Mouse (Mus musculus) brown adipose tissue, adult 24 weeks (tissue): ENCODE results near the gene Pkp1. TPM values are rescaled to one million over a fixed set of nuclear protein-coding genes. Genes with fewer than 3 reads are reported as not detected.

ENCODE experiments used
- H3K27ac ChIP-seq: fragments of 200-500 bp; replicated peaks from 2 replicates; pipeline ENCODE4 v1.5.1; 2012; ENCODE audit warnings: low read depth, mild to moderate bottlenecking, low read length
- H3K4me1 ChIP-seq: fragments of 200-500 bp; 2 replicates; pipeline ENCODE4 v1.6.1; 2012; ENCODE audit warnings: low read length, mixed read lengths; ENCODE audit not compliant: control insufficient read depth, insufficient read depth, insufficient read length
- H3K4me3 ChIP-seq: fragments of 200-500 bp; 2 replicates; pipeline ENCODE4 v1.5.1; 2012; ENCODE audit warnings: low read depth, mild to moderate bottlenecking, low read length, moderate library complexity; ENCODE audit not compliant: insufficient read depth
- polyA plus RNA-seq: library from polyadenylated mRNA; stranded (reverse); fragments of >200 nt; gene quantifications from 2 replicates; pipeline ENCODE4 v1.2.4, GENCODE M21; 2012; ENCODE audit not compliant: missing spikeins, insufficient read depth, insufficient read length

Gene Pkp1
- polyA plus RNA-seq, 1 experiment = not detected

DNA sequence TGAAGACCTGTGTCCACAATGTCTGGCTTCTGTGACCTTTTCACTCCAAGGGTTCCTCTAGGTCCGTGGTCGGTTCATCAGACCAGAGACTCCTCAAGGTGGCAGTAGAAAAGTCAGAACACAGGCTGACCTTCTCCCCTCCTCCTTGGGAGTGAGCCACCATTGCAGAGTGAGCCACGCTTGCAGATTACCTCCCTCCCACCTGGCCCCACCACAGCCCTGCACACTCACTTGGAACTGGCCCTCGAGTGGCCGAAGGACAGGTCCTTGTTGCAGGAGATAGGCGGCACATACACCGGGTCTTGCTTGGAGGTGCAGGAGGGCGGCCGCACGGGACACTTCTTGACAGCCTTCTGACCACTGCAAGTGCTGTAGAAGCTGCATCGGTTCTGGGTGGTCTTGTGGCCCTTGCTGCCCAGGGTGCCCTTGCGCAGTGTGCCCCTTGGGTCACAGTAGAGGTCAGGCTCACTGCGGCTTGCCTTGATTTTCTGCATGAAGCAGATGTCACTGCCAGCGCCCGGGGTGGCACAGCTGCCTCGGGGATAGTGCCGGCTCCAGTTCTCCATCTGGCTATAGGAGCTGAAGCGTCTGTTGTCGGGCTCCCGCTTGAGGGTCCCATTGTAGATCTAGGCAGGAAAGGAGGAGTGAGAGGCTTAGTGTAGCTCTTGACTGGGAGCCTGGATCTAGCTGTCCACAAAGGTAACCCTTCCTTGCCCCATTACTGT is 29.4 kb downstream of the Pkp1 start:
- H3K27ac ChIP-seq = no peak overlapping the region

DNA sequence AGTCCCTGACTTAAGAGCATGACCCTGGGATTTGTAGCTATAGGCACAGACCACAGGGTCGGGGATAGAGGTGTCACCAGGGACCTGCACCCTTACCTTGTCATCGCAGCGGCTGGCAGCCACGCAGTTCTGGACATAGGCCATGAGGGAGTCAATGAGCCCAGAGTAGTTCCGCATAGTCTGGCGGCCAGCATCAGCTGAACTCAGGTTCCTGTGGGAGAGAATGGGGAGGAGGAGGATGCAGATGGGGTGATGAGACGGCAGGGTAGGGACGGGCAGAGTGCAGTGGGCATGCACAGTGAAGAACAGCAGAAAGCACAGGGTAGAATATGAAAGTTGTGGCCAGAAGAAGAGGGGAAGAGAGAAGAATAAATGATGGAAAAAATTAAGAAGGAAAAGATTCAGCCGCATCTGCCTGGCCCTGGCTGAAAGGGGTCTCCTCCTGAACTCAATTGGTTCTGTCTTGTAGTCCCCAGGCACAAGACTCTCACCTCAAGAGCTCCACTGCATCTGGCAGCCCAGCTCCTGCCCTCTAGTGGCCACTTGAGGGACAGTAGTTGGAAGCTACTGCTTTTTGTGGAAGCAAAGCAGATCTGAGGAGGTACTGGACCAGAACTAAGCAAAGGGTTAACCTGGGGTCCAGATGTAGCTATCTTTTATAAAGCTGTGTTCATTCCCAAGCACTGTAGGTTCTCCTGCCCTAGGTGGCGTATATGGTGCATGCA is 36.5 kb downstream of the Pkp1 start:
- Histone ChIP-seq H3K4me1 (no peaks in the 10 kb centered on the region), H3K4me3 (no peak overlapping the region), H3K27ac (no peak overlapping the region)

More for the DNA sequence above, 29.4 kb downstream of the Pkp1 start:
- Histone ChIP-seq H3K4me3 (no peak overlapping the region), H3K4me1 (no peaks in the 10 kb centered on the region)

DNA sequence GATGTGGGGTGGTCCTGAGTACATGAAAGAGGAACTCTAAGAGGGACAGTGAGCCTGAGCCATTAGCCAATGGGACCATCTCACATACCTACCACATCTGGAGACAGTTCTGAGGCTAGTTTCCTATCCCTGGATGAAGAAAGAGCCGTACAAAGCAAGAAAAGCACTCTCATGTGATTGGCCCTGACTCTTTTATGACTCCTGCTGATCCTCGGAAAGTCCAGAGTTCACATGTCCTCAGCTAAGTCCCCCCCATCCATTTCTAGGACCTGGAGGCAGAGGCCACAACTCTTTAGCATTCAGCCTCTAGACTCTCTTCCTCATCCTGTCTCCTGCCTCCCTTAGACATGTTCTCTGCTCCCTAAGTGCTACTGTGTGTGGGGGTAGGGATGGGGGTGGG is 41.8 kb downstream of the Pkp1 start:
- Histone ChIP-seq H3K4me1 (no peaks in the 10 kb centered on the region), H3K4me3 (no peak overlapping the region), H3K27ac (no peak overlapping the region)

DNA sequence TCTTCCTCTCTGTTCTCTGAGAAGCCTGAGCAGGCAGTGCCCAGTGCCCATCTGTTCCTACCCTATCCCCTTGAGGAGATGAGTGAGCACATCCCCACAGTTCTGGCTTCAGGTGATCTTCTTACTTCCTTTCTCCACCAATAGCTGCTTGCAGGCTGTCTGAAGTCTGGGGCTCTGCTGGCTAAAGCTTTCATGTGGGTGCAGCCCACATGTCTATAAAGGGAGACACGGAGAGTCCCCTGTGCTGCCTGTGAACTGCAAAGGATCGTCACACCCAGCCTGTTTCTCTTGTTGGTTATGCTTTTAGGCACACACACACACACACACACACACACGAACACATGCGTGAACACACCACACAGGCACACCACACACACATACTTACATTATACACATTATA is 46.0 kb downstream of the Pkp1 start:
- H3K4me1 ChIP-seq = no peaks in the 10 kb centered on the region
- no peak overlapping the region for H3K4me3 ChIP-seq
- no peak overlapping the region for H3K27ac ChIP-seq

GRCm38 (mm10) chr1:135868570-135868969 is 50.4 kb downstream of the Pkp1 start:
- Histone ChIP-seq H3K27ac (no peak overlapping the region), H3K4me1 (no peaks in the 10 kb centered on the region), H3K4me3 (no peak overlapping the region)

- Histone ChIP-seq H3K27ac (no peak overlapping the region), H3K4me1 (no peaks in the 10 kb centered on the region), H3K4me3 (no peak overlapping the region)
Observed at GRCm38 (mm10) chr1:135865518-135866194, 53.4 kb downstream of the Pkp1 start.

GRCm38 (mm10) chr1:135864830-135865229 is 54.2 kb downstream of the Pkp1 start:
- no peak overlapping the region for H3K27ac ChIP-seq
- H3K4me1 ChIP-seq = no peaks in the 10 kb centered on the region

GRCm38 (mm10) chr1:135863786-135864335 is 55.1 kb downstream of the Pkp1 start:
- no peak overlapping the region for H3K27ac ChIP-seq
- H3K4me3 ChIP-seq = no peak overlapping the region

More at GRCm38 (mm10) chr1:135864830-135865229, 54.2 kb downstream of the Pkp1 start:
- H3K4me3 ChIP-seq = no peak overlapping the region

DNA sequence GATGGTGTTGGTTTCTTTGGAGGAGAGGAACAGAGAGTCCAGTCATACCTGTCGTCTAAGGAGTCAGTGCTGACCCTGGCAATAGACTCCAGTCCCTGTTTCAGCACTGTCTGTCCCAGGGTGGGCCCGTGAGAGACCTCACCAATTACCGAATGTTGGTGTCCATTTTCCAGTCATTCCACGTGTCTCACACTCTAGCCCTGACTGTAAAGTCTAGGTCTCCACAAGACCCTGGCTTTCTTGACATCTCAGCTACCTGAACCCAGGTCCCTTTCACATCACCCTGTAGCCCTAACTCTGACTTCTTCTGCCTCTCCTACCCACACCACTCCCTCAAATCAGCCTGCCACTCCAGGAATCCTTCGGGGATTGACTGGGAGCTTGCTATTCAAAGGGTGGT is 56.4 kb downstream of the Pkp1 start:
- H3K27ac ChIP-seq = no peak overlapping the region
- H3K4me3 ChIP-seq = no peak overlapping the region

More at GRCm38 (mm10) chr1:135863786-135864335, 55.1 kb downstream of the Pkp1 start:
- H3K4me1 ChIP-seq = no peaks in the 10 kb centered on the region

GRCm38 (mm10) chr1:135861980-135862552 is 56.9 kb downstream of the Pkp1 start:
- Histone ChIP-seq H3K27ac (no peak overlapping the region), H3K4me1 (no peaks in the 10 kb centered on the region), H3K4me3 (no peak overlapping the region)

More for the DNA sequence above, 56.4 kb downstream of the Pkp1 start:
- H3K4me1 ChIP-seq = no peaks in the 10 kb centered on the region

DNA sequence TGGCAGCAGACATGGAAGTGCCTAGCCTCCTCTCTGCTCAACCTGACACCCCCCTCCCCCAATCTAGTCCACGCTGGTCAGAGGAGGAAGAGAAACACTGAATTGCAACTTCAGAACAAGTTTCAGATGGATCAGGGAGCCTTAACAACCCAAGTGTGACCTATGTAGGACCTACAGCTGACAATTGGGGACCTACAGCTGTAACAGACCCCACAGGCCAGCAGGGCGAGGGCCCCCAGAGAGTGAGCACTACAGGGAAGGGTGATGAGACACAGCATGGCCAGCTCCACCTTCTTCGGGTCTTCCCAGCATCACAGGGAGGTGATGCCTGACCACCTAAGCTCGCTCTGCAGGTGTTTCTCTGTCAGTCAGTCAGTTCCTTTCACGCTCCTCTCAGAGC is 57.9 kb downstream of the Pkp1 start:
- Histone ChIP-seq H3K27ac (no peak overlapping the region), H3K4me1 (no peaks in the 10 kb centered on the region), H3K4me3 (no peak overlapping the region)

DNA sequence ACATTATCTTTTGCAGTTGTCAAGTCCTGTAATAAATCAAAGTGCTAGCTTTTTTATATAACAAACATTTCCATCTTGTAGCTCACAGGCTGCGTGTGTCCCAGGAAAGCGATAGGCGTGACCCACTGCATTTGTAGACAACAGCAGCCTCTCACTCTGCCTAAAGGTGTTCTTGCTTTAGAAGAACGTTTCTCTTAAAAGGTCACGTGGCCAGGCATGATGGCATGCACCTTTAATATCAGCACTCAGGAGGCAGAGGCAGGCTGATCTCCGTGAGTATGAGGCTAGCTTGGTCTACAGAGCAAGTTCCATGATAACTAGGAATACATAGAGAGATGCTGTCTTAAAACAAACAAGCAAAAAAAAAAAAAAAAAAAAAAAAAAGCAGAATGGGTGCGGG is 60.5 kb downstream of the Pkp1 start:
- H3K4me1 ChIP-seq = no peaks in the 10 kb centered on the region
- H3K4me3 ChIP-seq = no peak overlapping the region
- H3K27ac ChIP-seq = no peak overlapping the region

DNA sequence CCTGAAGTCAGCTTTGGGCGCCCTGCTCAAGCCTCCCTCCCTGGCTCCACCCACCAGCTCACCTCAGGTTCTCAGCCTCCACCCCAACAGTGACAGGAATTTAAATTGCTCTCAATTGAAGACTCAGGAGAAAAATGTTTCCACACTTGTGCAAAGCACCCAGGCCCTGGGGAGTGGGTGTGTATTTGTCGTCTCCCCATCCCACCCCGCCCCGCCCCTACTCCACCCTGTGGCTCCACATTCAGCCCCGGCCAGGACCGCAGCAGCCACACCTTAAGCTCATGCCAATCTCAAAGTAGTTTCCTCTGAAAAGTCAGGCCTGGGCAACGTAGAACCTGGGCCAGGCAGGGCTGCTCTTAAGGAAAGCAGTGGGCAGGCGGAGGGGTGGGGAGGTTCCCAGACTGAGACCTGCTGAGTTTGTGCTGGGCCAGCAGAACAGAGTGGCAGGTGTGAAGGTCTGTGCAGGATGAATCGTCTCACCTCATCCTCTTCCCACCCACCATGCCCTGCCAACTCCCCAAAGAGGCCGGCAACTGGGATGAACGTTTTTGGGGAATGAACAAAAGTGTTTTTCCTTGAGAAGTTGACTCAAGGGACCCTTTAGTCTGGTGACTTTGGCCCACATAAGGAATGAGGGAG is 61.8 kb downstream of the Pkp1 start:
- H3K4me3 ChIP-seq = no peak overlapping the region
- H3K27ac ChIP-seq = no peak overlapping the region
- H3K4me1 ChIP-seq = no peaks in the 10 kb centered on the region

DNA sequence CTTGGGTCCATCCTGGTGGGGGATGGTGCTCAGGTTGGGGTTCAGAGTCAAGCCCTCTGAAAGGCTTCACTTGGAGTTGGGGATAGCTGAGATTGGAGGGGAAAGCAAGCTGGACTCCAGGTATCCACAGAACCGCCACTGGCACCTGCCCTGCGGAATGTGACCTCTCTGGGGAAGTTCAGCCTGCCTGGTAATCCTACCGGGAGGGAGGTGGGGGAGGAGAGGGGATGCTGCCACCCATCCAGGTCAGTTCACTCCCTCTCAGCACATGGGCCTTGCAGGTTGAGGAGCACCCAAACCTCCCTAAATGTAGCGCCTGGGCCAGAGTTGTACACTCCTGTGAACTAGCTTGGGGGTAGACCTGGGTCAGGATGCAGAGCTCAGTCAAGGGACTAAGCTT is 62.9 kb downstream of the Pkp1 start:
- Histone ChIP-seq H3K4me1 (no peaks in the 10 kb centered on the region), H3K4me3 (no peak overlapping the region), H3K27ac (no peak overlapping the region)

- H3K4me1 ChIP-seq = no peaks in the 10 kb centered on the region
- no peak overlapping the region for H3K4me3 ChIP-seq
- H3K27ac ChIP-seq = no peak overlapping the region
Observed at GRCm38 (mm10) chr1:135855344-135855687, 63.7 kb downstream of the Pkp1 start.
